Mouse (Mus musculus) monocyte, adult 5-6 weeks (primary cell): ENCODE measurements at regions not wholly inside any gene's neighbourhood (a gene's known extent, or its start where the extent isn't known, plus 50 kb on each side); places are given as distances from the start of the nearest gene placed in this dataset.

Source experiments
- ATAC-seq: fragments of 153-309, 156-312 bp; replicated peaks from 2 replicates; pipeline ENCODE4 v1.8.0; 2017; ENCODE audit warnings: mild to moderate bottlenecking; ENCODE audit not compliant: low TSS enrichment, insufficient number of reproducible peaks, severe bottlenecking, poor library complexity, low FRiP score

- ATAC-seq: no peak
Measured at GRCm38 (mm10) chr4:70844742-70845141, 309.9 kb upstream of the Megf9 start.

GRCm38 (mm10) chr4:70810956-70811316 is 276.1 kb upstream of the Megf9 start:
- ATAC-seq: no peak

DNA sequence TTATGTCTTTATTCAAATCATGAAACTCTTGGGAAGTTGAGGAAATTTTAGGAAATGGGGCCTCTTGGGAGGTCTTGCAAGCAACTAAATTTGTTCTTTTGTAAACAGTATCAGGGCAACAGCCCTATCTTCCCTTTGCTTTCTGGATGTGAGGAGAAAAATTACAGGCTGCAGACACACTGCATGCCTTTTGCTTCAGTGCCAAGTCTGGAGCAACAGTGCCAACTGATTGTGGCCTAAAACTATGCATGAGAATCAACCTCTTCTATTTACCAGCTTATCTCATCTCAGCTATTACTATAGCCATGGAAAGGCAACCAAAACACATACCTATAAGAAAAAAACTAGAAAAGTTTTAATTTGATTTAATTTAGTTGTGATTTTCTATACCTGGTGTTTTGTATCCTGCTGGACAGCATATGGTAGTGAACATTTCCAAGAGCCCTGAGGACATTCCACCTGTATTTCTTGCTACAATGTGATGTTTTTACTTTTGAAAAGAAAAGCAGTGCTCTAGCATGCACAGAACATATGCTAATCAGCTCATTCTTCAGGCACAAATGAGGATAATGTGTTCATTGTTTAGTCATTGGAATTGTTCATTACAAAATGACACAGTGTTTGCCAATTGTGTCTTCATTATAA is 275.6 kb upstream of the Megf9 start:
- no peak for ATAC-seq

- ATAC-seq: no peak
Measured at GRCm38 (mm10) chr4:70804925-70805342, 270.1 kb upstream of the Megf9 start.

DNA sequence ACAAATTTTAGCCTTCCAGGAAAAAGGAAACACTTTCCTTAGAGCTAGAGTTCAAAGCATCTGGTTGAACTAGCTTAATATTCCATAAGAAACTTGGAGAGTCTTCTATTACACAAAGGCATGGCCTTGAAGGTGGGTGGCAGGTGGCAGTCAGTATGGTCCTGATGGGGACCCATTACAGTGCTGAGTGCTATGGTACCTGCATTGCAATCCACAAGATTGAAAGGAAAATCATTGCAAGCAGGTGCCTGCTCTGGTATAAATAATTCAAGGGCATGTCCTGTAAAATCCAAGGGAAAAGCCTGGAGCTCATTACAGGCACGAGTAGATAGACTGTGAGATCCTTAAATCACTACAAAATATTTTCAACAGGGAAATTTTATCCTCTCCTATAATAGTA is 263.7 kb upstream of the Megf9 start:
- ATAC-seq: no peak

DNA sequence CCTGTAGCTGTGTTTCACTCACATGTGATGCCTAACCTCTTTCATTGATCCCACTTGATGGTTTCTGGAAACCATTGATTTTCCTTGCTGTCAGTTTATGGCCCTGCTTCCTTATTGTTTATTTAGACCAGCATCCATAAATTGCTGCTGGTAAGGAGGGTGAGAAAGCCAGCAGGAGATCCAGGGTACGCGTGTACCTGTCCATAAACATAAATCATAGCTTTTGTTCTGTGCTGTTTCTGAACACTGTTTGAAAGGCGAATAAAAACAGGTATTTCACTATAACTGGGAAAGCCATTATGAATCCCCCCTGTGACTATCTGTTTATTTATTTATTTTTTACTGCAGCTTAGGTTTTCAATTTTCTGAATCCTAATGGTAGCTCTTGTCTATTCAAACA is 263.1 kb upstream of the Megf9 start:
- ATAC-seq: no peak

- ATAC-seq: no peak
Measured at GRCm38 (mm10) chr4:70783487-70783886, 248.7 kb upstream of the Megf9 start.

- no peak for ATAC-seq
Measured at GRCm38 (mm10) chr4:70781591-70781990, 246.8 kb upstream of the Megf9 start.

DNA sequence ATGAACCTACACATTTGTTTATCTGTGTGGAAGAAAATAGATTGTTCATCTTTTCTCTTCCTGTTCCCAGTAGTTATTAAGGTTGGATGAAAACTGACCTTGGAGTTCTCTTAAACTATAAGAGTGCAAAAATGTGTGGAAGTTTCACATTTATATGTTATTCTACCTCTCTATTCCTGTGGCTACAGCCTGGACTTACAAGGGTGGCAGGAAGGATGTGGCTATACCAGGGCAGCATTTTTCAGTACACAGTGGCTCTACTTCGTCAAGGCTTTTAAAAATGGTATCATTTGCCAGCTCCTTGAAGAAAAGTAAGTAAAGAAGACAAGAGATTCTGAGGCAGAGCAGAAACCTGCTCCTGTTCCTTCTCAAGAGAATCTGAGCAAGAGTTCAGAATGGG is 241.5 kb upstream of the Megf9 start:
- no peak for ATAC-seq

- ATAC-seq: no peak
Measured at GRCm38 (mm10) chr4:70743425-70743824, 208.6 kb upstream of the Megf9 start.

GRCm38 (mm10) chr4:70742002-70742401 is 207.2 kb upstream of the Megf9 start:
- no peak for ATAC-seq

DNA sequence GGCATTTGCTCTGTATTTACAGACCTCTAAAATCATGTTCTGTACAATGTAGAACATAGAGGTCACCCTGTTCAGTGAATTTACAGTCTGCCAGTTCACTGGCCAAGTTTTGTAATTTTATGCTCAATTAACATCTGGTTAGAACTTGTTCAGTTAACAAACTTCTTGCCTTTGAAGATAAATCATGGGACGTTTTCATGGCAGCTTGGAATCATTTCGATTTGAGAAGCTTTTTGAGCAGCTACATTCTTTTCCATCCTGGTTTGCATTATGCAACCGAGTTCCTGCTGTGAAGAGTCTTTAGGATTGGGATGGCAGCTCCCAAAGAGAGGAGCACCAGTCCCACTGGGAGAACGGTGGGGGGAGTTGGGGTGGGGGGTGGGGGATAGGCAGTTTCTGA is 206.3 kb upstream of the Megf9 start:
- ATAC-seq: no peak

GRCm38 (mm10) chr4:70709126-70709689 is 174.4 kb upstream of the Megf9 start:
- no peak for ATAC-seq

GRCm38 (mm10) chr4:70705128-70705752 is 170.4 kb upstream of the Megf9 start:
- no peak for ATAC-seq

DNA sequence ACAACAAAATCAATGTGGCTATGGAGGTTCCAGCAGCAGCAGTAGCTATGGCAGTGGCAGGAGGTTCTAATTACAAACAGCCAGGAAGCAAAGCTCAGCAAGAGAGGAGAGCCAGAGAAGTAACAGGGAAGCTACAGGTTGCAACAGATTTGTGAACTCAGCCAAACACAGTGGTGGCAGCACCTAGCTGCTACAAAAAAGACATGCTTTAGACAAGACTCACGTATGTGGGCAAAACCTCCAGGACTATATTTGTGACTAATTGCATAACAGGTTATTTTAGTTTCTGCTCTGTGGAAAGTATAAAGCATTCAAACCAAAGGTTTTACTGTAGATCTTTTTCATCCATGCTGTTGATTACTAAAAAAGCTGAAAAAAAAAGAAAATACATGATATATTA is 166.1 kb upstream of the Megf9 start:
- no peak for ATAC-seq

GRCm38 (mm10) chr4:70664181-70664580 is 129.4 kb upstream of the Megf9 start:
- no peak for ATAC-seq

DNA sequence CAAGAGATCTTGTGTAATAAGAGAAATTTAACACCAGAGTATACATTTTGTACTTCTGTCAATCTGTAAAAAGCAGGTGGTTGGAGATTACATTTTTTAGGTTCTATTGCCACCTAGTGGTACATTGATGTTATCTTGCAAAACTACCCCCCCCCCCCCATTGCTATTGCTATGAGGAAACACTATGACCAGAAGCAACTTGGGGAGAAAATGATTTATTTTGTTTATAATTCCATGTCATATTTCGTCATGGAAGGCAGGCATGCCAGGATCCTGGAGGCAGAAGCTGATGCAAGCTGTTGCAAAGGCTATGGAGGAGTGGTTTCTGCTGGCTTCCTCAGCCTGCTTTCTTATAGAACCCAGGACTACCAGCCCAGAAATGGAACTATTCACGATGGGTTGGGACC is 86.6 kb upstream of the Megf9 start:
- no peak for ATAC-seq

- no peak for ATAC-seq
Measured at GRCm38 (mm10) chr4:70619636-70620287, 85.0 kb upstream of the Megf9 start.

- no peak for ATAC-seq
Measured at GRCm38 (mm10) chr4:70615794-70616193, 81.0 kb upstream of the Megf9 start.

DNA sequence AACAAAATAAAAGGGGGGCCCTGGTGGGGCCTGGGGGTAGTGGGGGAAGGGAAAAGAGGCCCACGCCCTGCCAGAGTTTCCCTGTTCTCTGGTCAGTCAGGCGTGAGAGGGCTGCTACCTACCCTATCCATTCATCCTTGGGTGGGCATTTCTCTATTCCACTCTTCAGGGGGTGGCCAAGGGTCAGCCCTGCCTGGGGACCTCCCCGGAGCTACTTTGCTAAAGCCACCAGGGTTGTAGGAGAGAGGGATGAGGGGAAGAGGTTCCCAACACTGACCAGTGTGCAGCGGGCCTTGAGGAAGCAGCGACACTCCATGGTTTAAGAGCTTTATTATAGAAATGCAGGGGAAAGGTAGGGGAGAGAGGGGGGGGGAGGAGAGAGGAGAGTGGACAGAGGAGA is 79.6 kb upstream of the Megf9 start:
- no peak for ATAC-seq
